Mouse (Mus musculus) bone marrow, adult 2 months (tissue): ENCODE results near the gene Pafah1b2.

Experiments
- CTCF ChIP-seq: fragments of 200-500 bp; IDR thresholded peaks from 2 replicates; pipeline ENCODE4 v1.5.1; 2011; ENCODE audit warnings: low read length, control low read depth; ENCODE audit not compliant: control insufficient read depth, insufficient read depth
- POLR2A ChIP-seq: fragments of 200-500 bp; IDR thresholded peaks from 2 replicates; pipeline ENCODE4 v1.6.1; 2011; ENCODE audit warnings: low read depth, mild to moderate bottlenecking, control low read depth, low read length, borderline replicate concordance; ENCODE audit not compliant: control insufficient read depth

- TF ChIP-seq POLR2A = no peak
- no peak for TF ChIP-seq CTCF
Measured at GRCm38 (mm10) chr9:45961855-45962254, 50.6 kb downstream of the Pafah1b2 start.
